Mouse (Mus musculus) stomach, embryonic 14.5 days (tissue): ENCODE measurements around the gene Gm26558. TPM values are rescaled to one million over a fixed set of nuclear protein-coding genes. Genes with fewer than 3 reads are reported as not detected.

Experiments
- ATAC-seq: fragments of 200-750 bp; cut with Nextera tagmentation; 2 replicates; pipeline ENCODE4 v1.8.0; 2017; ENCODE audit warnings: low read depth, moderate TSS enrichment; ENCODE audit not compliant: insufficient number of reproducible peaks, insufficient read depth, low FRiP score
- H3K27ac ChIP-seq: fragments of 300-500 bp; sonication (generic); 2 replicates; pipeline ENCODE4 v1.5.1; 2014; ENCODE audit warnings: mild to moderate bottlenecking, low read length, moderate library complexity, mixed read lengths
- H3K27me3 ChIP-seq: fragments of 300-500 bp; sonication (generic); 2 replicates; pipeline ENCODE4 v1.6.1; 2014; ENCODE audit warnings: low read length, control low read depth, mixed read lengths; ENCODE audit not compliant: control insufficient read depth, insufficient read depth
- H3K36me3 ChIP-seq: fragments of 300-500 bp; sonication (generic); 2 replicates; pipeline ENCODE4 v1.6.1; 2014; ENCODE audit warnings: mild to moderate bottlenecking, control low read depth, low read length, moderate library complexity, mixed read lengths; ENCODE audit not compliant: control insufficient read depth, insufficient read depth
- H3K4me1 ChIP-seq: fragments of 300-500 bp; sonication (generic); 2 replicates; pipeline ENCODE4 v1.6.1; 2014; ENCODE audit warnings: low read length, control low read depth, mixed read lengths; ENCODE audit not compliant: control insufficient read depth, insufficient read depth
- H3K4me2 ChIP-seq: fragments of 300-500 bp; sonication (generic); replicated peaks from 2 replicates; pipeline ENCODE4 v1.6.1; 2014; ENCODE audit warnings: low read depth, low read length, control low read depth
- H3K4me3 ChIP-seq: fragments of 300-500 bp; sonication (generic); 2 replicates; pipeline ENCODE4 v1.5.1; 2014; ENCODE audit warnings: low read depth, low read length, control low read depth
- H3K9ac ChIP-seq: fragments of 300-500 bp; sonication (generic); replicated peaks from 2 replicates; pipeline ENCODE4 v1.6.1; 2014; ENCODE audit warnings: low read depth, mild to moderate bottlenecking, control low read depth, low read length, moderate library complexity, mixed read lengths
- H3K9me3 ChIP-seq: fragments of 300-500 bp; sonication (generic); 2 replicates; pipeline ENCODE4 v1.6.1; 2016; ENCODE audit warnings: low read depth, low read length, control low read depth; ENCODE audit not compliant: control insufficient read depth
- WGBS: fragments of 180-500 bp; shearing (Covaris S2); extraction: QIAGEN DNeasy Blood & Tissue Kit; methylation state at CpG from one replicate; pipeline ENCODE4 v1.1.7; 2014; 5-methylcytosine and 5-hydroxymethylcytosine counted together
- polyA plus RNA-seq: library from polyadenylated mRNA; unstranded; fragments of >200 nt; fragmentation: Nextera tagmentation; extraction: Ambion mirVana; gene quantifications from 2 replicates; pipeline ENCODE4 v1.2.1, GENCODE M21; 2014

Gm26558 gene
- polyA plus RNA-seq, 1 experiment from 2014 or later = 6.1 TPM

GRCm38 (mm10) chr2:70642971-70643565 lies 18.8 kb downstream of the Gm26558 start:
- Histone ChIP-seq H3K4me1 (no peaks in the 10 kb centered on the region), H3K27ac (no peak overlapping the region), H3K4me3 (no peak overlapping the region), H3K9ac (no peak overlapping the region), H3K9me3 (no peaks in the 10 kb centered on the region), H3K36me3 (no peaks in the 10 kb centered on the region), H3K27me3 (no peaks in the 10 kb centered on the region), H3K4me2 (no peak overlapping the region)
- no peak for ATAC-seq
- WGBS = 58% methylated on average over 16 of the region's 16 CpGs

- no peak for ATAC-seq
- Histone ChIP-seq H3K9ac (no peak overlapping the region), H3K9me3 (no peaks in the 10 kb centered on the region)
These were observed 20.9 kb downstream of the Gm26558 start for GRCm38 (mm10) chr2:70640968-70641367.

GRCm38 (mm10) chr2:70634028-70634690 lies 27.7 kb downstream of the Gm26558 start:
- Histone ChIP-seq H3K27ac (no peak overlapping the region), H3K4me3 (no peak overlapping the region), H3K36me3 (no peaks in the 10 kb centered on the region), H3K4me2 (no peak overlapping the region), H3K4me1 (peaks cover 8% of the 10 kb centered on the region; the same call in 1 of the 2 replicates), H3K9ac (no peak overlapping the region), H3K27me3 (no peaks in the 10 kb centered on the region), H3K9me3 (no peaks in the 10 kb centered on the region)
- 82% methylated on average over 5 of the region's 5 CpGs for WGBS
- no peak for ATAC-seq

More at GRCm38 (mm10) chr2:70640968-70641367, 20.9 kb downstream of the Gm26558 start:
- H3K4me3 ChIP-seq = no peak overlapping the region
- no peak overlapping the region for H3K4me2 ChIP-seq
- no peak overlapping the region for H3K27ac ChIP-seq
- no peaks in the 10 kb centered on the region for H3K27me3 ChIP-seq
- H3K4me1 ChIP-seq = no peaks in the 10 kb centered on the region
- H3K36me3 ChIP-seq = no peaks in the 10 kb centered on the region

- H3K4me3 ChIP-seq = no peak overlapping the region
- no peak overlapping the region for H3K4me2 ChIP-seq
- peaks cover 2% of the 10 kb centered on the region; the same call in 1 of the 2 replicates for H3K9me3 ChIP-seq
- WGBS = 76% methylated on average over 1 of the region's 1 CpGs
- no peak for ATAC-seq
- no peaks in the 10 kb centered on the region for H3K27me3 ChIP-seq
- no peaks in the 10 kb centered on the region for H3K36me3 ChIP-seq
- peaks cover 8% of the 10 kb centered on the region; the same call in 1 of the 2 replicates for H3K4me1 ChIP-seq
- no peak overlapping the region for H3K9ac ChIP-seq
- no peak overlapping the region for H3K27ac ChIP-seq
These were observed 29.5 kb downstream of the Gm26558 start for GRCm38 (mm10) chr2:70632412-70632811.

GRCm38 (mm10) chr2:70631321-70631720 lies 30.6 kb downstream of the Gm26558 start:
- 77% methylated on average over 1 of the region's 1 CpGs for WGBS
- Histone ChIP-seq H3K27ac (no peak overlapping the region), H3K9ac (no peak overlapping the region), H3K9me3 (peaks cover 5% of the 10 kb centered on the region; the same call in 1 of the 2 replicates), H3K4me1 (peaks cover 8% of the 10 kb centered on the region; the same call in 1 of the 2 replicates), H3K4me2 (no peak overlapping the region), H3K27me3 (no peaks in the 10 kb centered on the region), H3K36me3 (no peaks in the 10 kb centered on the region), H3K4me3 (no peak overlapping the region)
- ATAC-seq = no peak

- peaks cover 8% of the 10 kb centered on the region; the same call in 1 of the 2 replicates for H3K4me1 ChIP-seq
- no peak overlapping the region for H3K27ac ChIP-seq
- no peak overlapping the region for H3K4me3 ChIP-seq
- no peak overlapping the region for H3K9ac ChIP-seq
- peak; percentile 59; the same call in 1 of the 2 replicates for ATAC-seq
- 72% methylated on average over 3 of the region's 3 CpGs for WGBS
- no peaks in the 10 kb centered on the region for H3K27me3 ChIP-seq
- H3K9me3 ChIP-seq = peaks cover 5% of the 10 kb centered on the region; the same call in 1 of the 2 replicates
- H3K4me2 ChIP-seq = peak overlapping the region; percentile 33
- no peaks in the 10 kb centered on the region for H3K36me3 ChIP-seq
These were observed 32.0 kb downstream of the Gm26558 start for GRCm38 (mm10) chr2:70629921-70630320.

GRCm38 (mm10) chr2:70629339-70629761 lies 32.6 kb downstream of the Gm26558 start:
- Histone ChIP-seq H3K36me3 (no peaks in the 10 kb centered on the region), H3K27me3 (no peaks in the 10 kb centered on the region), H3K4me2 (peak overlapping the region; percentile 33), H3K27ac (no peak overlapping the region), H3K9me3 (peaks cover 5% of the 10 kb centered on the region; the same call in 1 of the 2 replicates), H3K4me1 (peaks cover 8% of the 10 kb centered on the region; the same call in 1 of the 2 replicates), H3K9ac (no peak overlapping the region), H3K4me3 (0 out of 2 replicates have a peak overlapping the region, but pooled peaks have one; percentile 8)
- ATAC-seq = peak; percentile 84; the same call in 1 of the 2 replicates
- 11% methylated on average over 10 of the region's 10 CpGs for WGBS

GRCm38 (mm10) chr2:70628397-70628796 lies 33.5 kb downstream of the Gm26558 start:
- H3K4me3 ChIP-seq = no peak overlapping the region
- no peaks in the 10 kb centered on the region for H3K36me3 ChIP-seq
- WGBS = 87% methylated on average over 12 of the region's 12 CpGs
- H3K27ac ChIP-seq = no peak overlapping the region
- no peak overlapping the region for H3K9ac ChIP-seq
- no peak for ATAC-seq
- no peaks in the 10 kb centered on the region for H3K27me3 ChIP-seq
- peaks cover 5% of the 10 kb centered on the region; the same call in 1 of the 2 replicates for H3K9me3 ChIP-seq
- H3K4me1 ChIP-seq = peaks cover 8% of the 10 kb centered on the region; the same call in 1 of the 2 replicates
- H3K4me2 ChIP-seq = no peak overlapping the region
